ENCODE assay signal across 9 mouse cellular contexts in the genomic region with DNA sequence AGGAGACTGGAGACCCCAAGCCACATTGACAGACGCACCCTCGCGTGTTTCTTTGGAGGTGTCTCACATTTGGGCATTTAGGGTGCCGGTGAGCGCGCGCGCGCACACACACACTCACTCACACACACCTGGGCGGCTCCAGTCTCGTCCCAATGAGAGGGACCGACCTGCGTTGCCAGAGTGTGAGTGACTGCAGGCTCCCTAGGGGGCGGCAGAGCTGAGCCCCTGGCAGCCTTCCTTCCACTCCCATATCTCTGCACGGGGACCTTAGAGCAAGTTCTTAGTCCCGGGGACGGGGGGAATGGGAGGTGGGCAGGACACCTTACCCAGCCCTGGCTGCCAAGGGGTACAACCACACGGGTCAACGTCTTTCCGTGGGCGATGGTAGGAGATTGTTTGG. TPM values are rescaled to one million over a fixed set of nuclear protein-coding genes. Genes with fewer than 3 reads are reported as not detected.
DNase-seq lines count a peak whose midpoint lies in the region; ATAC-seq and TF ChIP-seq lines count a peak whose summit lies in the region.
"Had no signal": no experiment of that assay in that cellular context is flagged by ENCODE, and none has a peak within 500 bp of the region (broad histone marks: within the 10 kb centered on the region; RNA-seq: fewer than 3 reads in every experiment).

No protein-coding gene starts in this region.

- no peak for ATAC-seq in hindbrain, postnatal 0 days
- no peak for ATAC-seq in liver, embryonic 14.5 days (ENCODE audit: insufficient read depth)
- no peak for ATAC-seq in stomach, embryonic 15.5 days (ENCODE audit: insufficient read depth, low FRiP score, low read depth)

- peak; percentile 61 for TF ChIP-seq CTCF in hindbrain, postnatal 0 days (IDR thresholded peaks at IDR 0.05; ENCODE audit: low read depth)
- peak; percentile 61 for TF ChIP-seq CTCF in liver, embryonic 14.5 days (IDR thresholded peaks at IDR 0.05; ENCODE audit: low read depth)

- H3K4me1 ChIP-seq in heart, embryonic 10.5 days: peaks cover 54% of the 10 kb centered on the region
- H3K4me1 ChIP-seq in hindbrain, postnatal 0 days (ENCODE audit: insufficient read depth, low read length): no peaks in the 10 kb centered on the region
- H3K4me1 ChIP-seq in liver, embryonic 14.5 days (replicated peaks; ENCODE audit: control insufficient read depth in 2 of 2, insufficient read depth in 2 of 2, low read length in 1 of 2): no peaks in the 10 kb centered on the region
- H3K4me1 ChIP-seq in stomach, embryonic 15.5 days: peaks cover 29% of the 10 kb centered on the region

- H3K9ac ChIP-seq in hindbrain, postnatal 0 days (replicated peaks; ENCODE audit: low read length): no peak overlapping the region
- H3K9ac ChIP-seq in liver, embryonic 14.5 days (replicated peaks): no peak overlapping the region
- no peak overlapping the region for H3K9ac ChIP-seq in stomach, embryonic 15.5 days

- no peaks in the 10 kb centered on the region for H3K36me3 ChIP-seq in heart, embryonic 10.5 days
- H3K36me3 ChIP-seq in hindbrain, postnatal 0 days (ENCODE audit: insufficient read depth, low read length): no peaks in the 10 kb centered on the region
- no peaks in the 10 kb centered on the region for H3K36me3 ChIP-seq in liver, embryonic 14.5 days (replicated peaks; ENCODE audit: control insufficient read depth, insufficient read depth, low read depth)
- H3K36me3 ChIP-seq in stomach, embryonic 15.5 days: no peaks in the 10 kb centered on the region
- H3K36me3 ChIP-seq: G1E had no signal

- H3K27me3 ChIP-seq in heart, embryonic 10.5 days (ENCODE audit: insufficient read depth, poor library complexity, severe bottlenecking): peaks cover 91% of the 10 kb centered on the region
- H3K27me3 ChIP-seq in hindbrain, postnatal 0 days (ENCODE audit: insufficient read depth, low read length): peaks cover 66% of the 10 kb centered on the region
- H3K27me3 ChIP-seq in liver, embryonic 14.5 days (ENCODE audit: control insufficient read depth, insufficient read depth, low read length): peaks cover 86% of the 10 kb centered on the region
- H3K27me3 ChIP-seq in stomach, embryonic 15.5 days (replicated peaks): peaks cover 86% of the 10 kb centered on the region

- intact Hi-C loops in heart, postnatal 36 days (cut with DNase I): no loop called here
- intact Hi-C loops in left cerebral cortex, postnatal 14 days (cut with DNase I): loop anchor here (10.0 kb wide), 1 partner anchor 448 kb away; no protein-coding TSS in a partner anchor

- no peaks in the 10 kb centered on the region for H3K9me3 ChIP-seq in heart, embryonic 10.5 days
- H3K9me3 ChIP-seq in hindbrain, postnatal 0 days (ENCODE audit: low read length): no peaks in the 10 kb centered on the region
- H3K9me3 ChIP-seq in liver, embryonic 14.5 days (ENCODE audit: control insufficient read depth, low read length): no peaks in the 10 kb centered on the region
- no peaks in the 10 kb centered on the region for H3K9me3 ChIP-seq in stomach, embryonic 15.5 days

- peak overlapping the region; percentile 47 for H3K4me3 ChIP-seq in heart, embryonic 10.5 days
- no peak overlapping the region for H3K4me3 ChIP-seq in hindbrain, postnatal 0 days (ENCODE audit: low read length)
- H3K4me3 ChIP-seq in liver, embryonic 14.5 days (ENCODE audit: insufficient read depth in 1 of 2, low read depth in 2 of 2, low read length in 2 of 2): no peak overlapping the region
- peak overlapping the region; percentile 10 for H3K4me3 ChIP-seq in stomach, embryonic 15.5 days (replicated peaks)

- WGBS in heart, embryonic 10.5 days: under 1% methylated on average over 21 of the region's 21 CpGs
- 1% methylated on average over 21 of the region's 21 CpGs for WGBS in hindbrain, postnatal 0 days
- WGBS in liver, embryonic 14.5 days (ENCODE audit: insufficient replicate concordance): 2% methylated on average over 21 of the region's 21 CpGs
- under 1% methylated on average over 21 of the region's 21 CpGs for WGBS in stomach, embryonic 15.5 days

- H3K27ac ChIP-seq in heart, embryonic 10.5 days: no peak overlapping the region
- H3K27ac ChIP-seq in hindbrain, postnatal 0 days: no peak overlapping the region
- H3K27ac ChIP-seq in liver, embryonic 14.5 days: no peak overlapping the region
- H3K27ac ChIP-seq in stomach, embryonic 15.5 days: no peak overlapping the region

- TF ChIP-seq EP300 in liver, embryonic 14.5 days (IDR thresholded peaks at IDR 0.05; ENCODE audit: low read depth): no peak

- DNase-seq in heart, embryonic 10.5 days (ENCODE audit: low spot score): no peak
- no peak for DNase-seq in heart, postnatal 36 days
- peak; percentile 77 for DNase-seq in embryo, embryonic 10.5 days (ENCODE audit: low spot score)
- DNase-seq in hindbrain, postnatal 0 days (ENCODE audit: low spot score): peak; percentile 48
- no peak for DNase-seq in liver, embryonic 14.5 days (ENCODE audit: low read depth in 3 of 3, low spot score in 3 of 3)
- no peak for DNase-seq in left cerebral cortex, postnatal 14 days (ENCODE audit: low spot score in 2 of 2)
- no peak for DNase-seq in frontal cortex, adult 2 months (ENCODE audit: extremely low spot score in 1 of 2, low spot score in 1 of 2)

- H3K4me2 ChIP-seq in hindbrain, postnatal 0 days (ENCODE audit: low read depth, low read length): no peak overlapping the region
- H3K4me2 ChIP-seq in liver, embryonic 14.5 days (ENCODE audit: low read depth): no peak overlapping the region
- peak overlapping the region; percentile 22 for H3K4me2 ChIP-seq in stomach, embryonic 15.5 days

RNA-seq across cellular contexts. Expression of a gene that starts 2.3 kb away (rescaled TPM):
- polyA plus RNA-seq in heart, embryonic 10.5 days (2016; fragmentation: Nextera tagmentation; extraction: Ambion mirVana): 0.49 and 2.3 TPM in 2 replicates
- not detected for total RNA-seq in heart, postnatal 36 days (2021)
- 0.14 and 0.47 TPM in 2 replicates for total RNA-seq in hindbrain, postnatal 0 days (2014; rRNA removed)
- 0.31 and 0.43 TPM in 2 replicates for polyA plus RNA-seq in hindbrain, postnatal 0 days (2015; fragmentation: Nextera tagmentation; extraction: Ambion mirVana)
- 0.01 TPM in 1 of 2 replicates, not detected in the other for polyA plus RNA-seq in liver, embryonic 14.5 days (2012; rRNA removed)
- not detected in 2 replicates for polyA plus RNA-seq in liver, embryonic 14.5 days (2014; fragmentation: Nextera tagmentation; extraction: Ambion mirVana)
- polyA plus RNA-seq in stomach, embryonic 15.5 days (2015; fragmentation: Nextera tagmentation; extraction: Ambion mirVana): 4.1 and 6.0 TPM in 2 replicates
- total RNA-seq in left cerebral cortex, postnatal 14 days (2021): under 1 TPM; 0.13 to 0.42 TPM
- polyA plus RNA-seq in frontal cortex, adult 2 months (2012; rRNA removed): 2.7 and 3.1 TPM in 2 replicates
- polyA plus RNA-seq: G1E had no signal

Comparison
In these comparisons a context has a peak if more than half of its experiments do, and no peak if none do; other contexts are left out.
1. DNase-seq: peak in embryo, embryonic 10.5 days (single experiment) and hindbrain, postnatal 0 days (single experiment); none in heart, embryonic 10.5 days (single experiment), heart, postnatal 36 days (0 of 2), liver, embryonic 14.5 days (0 of 3), left cerebral cortex, postnatal 14 days (0 of 2) and frontal cortex, adult 2 months (0 of 2).
2. H3K4me3 ChIP-seq: peak in heart, embryonic 10.5 days (single experiment) and stomach, embryonic 15.5 days (single experiment); none in hindbrain, postnatal 0 days (single experiment) and liver, embryonic 14.5 days (0 of 2).